Comparison of ENCODE assay signal across 23 mouse cellular contexts in the genomic region with DNA sequence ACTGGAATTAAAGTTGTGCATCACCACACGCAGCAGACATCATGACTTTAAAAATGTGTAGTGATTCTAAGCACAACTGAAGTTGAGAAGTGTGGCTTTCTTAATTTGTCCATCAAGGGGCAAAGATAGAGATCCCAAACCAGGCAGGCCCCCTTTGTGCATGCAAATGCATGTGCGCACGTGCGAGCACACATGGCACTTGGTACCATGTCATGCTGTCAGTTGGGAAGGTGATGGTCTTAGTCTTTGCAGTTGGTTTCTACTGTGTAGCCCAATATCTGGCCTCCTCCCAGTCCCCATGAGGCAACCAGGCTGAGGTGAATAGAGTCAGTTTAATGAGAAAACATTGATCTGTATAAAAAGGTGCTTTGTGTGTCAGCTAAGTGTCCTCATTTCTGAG. TPM values are rescaled to one million over a fixed set of nuclear protein-coding genes. Genes with fewer than 3 reads are reported as not detected.
"Had no signal": no experiment of that assay in that cellular context is flagged by ENCODE, and none has a peak within 500 bp of the region (broad histone marks: within the 10 kb centered on the region; RNA-seq: fewer than 3 reads in every experiment).

No protein-coding gene starts in this region.

- H3K4me2 ChIP-seq: kidney, embryonic 15.5 days; limb, embryonic 12.5 days; limb, embryonic 15.5 days; liver, embryonic 11.5 days; lung, embryonic 14.5 days; midbrain, embryonic 12.5 days; midbrain, embryonic 15.5 days; neural tube, embryonic 13.5 days; stomach, embryonic 15.5 days had no signal

- DNase-seq: kidney, postnatal 36 days; layer of hippocampus, postnatal 36 days; left cerebral cortex, postnatal 4 days; liver, postnatal 0 days; lung, embryonic 14.5 days; retina, postnatal 1 day; right cerebral cortex, postnatal 25 days; spleen, adult 18-20 months; thymus, postnatal 25 days had no signal

- H3K9ac ChIP-seq: kidney, embryonic 15.5 days; limb, embryonic 12.5 days; limb, embryonic 15.5 days; liver, embryonic 14.5 days; liver, postnatal 0 days; lung, embryonic 14.5 days; midbrain, embryonic 12.5 days; midbrain, embryonic 15.5 days; neural tube, embryonic 13.5 days; stomach, embryonic 15.5 days had no signal

- H3K9me3 ChIP-seq: kidney, embryonic 15.5 days; limb, embryonic 12.5 days; limb, embryonic 15.5 days; midbrain, embryonic 12.5 days; midbrain, embryonic 15.5 days; neural tube, embryonic 13.5 days; stomach, embryonic 15.5 days had no signal

- H3K27me3 ChIP-seq: kidney, embryonic 15.5 days; limb, embryonic 12.5 days; limb, embryonic 15.5 days; midbrain, embryonic 12.5 days; midbrain, embryonic 15.5 days; neural tube, embryonic 13.5 days; stomach, embryonic 15.5 days had no signal

- H3K4me3 ChIP-seq: kidney, embryonic 15.5 days; left cerebral cortex, adult 2 months; limb, embryonic 12.5 days; limb, embryonic 15.5 days; midbrain, embryonic 12.5 days; midbrain, embryonic 15.5 days; neural tube, embryonic 13.5 days; stomach, embryonic 15.5 days had no signal

- H3K4me1 ChIP-seq: midbrain, embryonic 15.5 days had no signal

- ATAC-seq: liver, postnatal 0 days; lung, postnatal 0 days; midbrain, embryonic 15.5 days had no signal

- H3K27ac ChIP-seq: kidney, embryonic 15.5 days; left cerebral cortex, adult 2 months; limb, embryonic 15.5 days; liver, embryonic 14.5 days; macrophage; midbrain, embryonic 12.5 days; midbrain, embryonic 15.5 days; neural tube, embryonic 13.5 days; stomach, embryonic 15.5 days had no signal

RNA-seq across cellular contexts. Expression of gene Gm42417, which starts 9.4 kb away (rescaled TPM):
- total RNA-seq: layer of hippocampus, postnatal 36 days; left cerebral cortex, adult 2 months; left cerebral cortex, postnatal 4 days; megakaryocyte, adult 5-6 weeks; neutrophil, adult 5-6 weeks had no signal
- polyA plus RNA-seq: liver, embryonic 11.5 days; liver, embryonic 14.5 days; liver, postnatal 0 days; lung, embryonic 14.5 days; midbrain, embryonic 12.5 days; stomach, embryonic 15.5 days had no signal

RNA-seq across cellular contexts. Expression of gene Sema4c, which starts 28.3 kb away (rescaled TPM):
- total RNA-seq: neutrophil, adult 5-6 weeks had no signal
